Mouse (Mus musculus) heart, postnatal 0 days (tissue): ENCODE measurements around the gene Dram1. TPM values are rescaled to one million over a fixed set of nuclear protein-coding genes. Genes with fewer than 3 reads are reported as not detected.

ENCODE experiments used
- ATAC-seq: fragments of 200-750 bp; cut with Nextera tagmentation; 2 replicates; pipeline ENCODE4 v1.8.0; 2017; ENCODE audit warnings: low read depth, moderate number of reproducible peaks, moderate library complexity; ENCODE audit not compliant: insufficient read depth
- DNase-seq: peaks from one replicate; pipeline ENCODE4 v3.0.0-alpha.2; 2016; ENCODE audit warnings: low spot score
- H3K27ac ChIP-seq: fragments of 300-500 bp; sonication (generic); 2 replicates; pipeline ENCODE4 v1.5.1; 2014; ENCODE audit warnings: low read depth, mild to moderate bottlenecking
- H3K27me3 ChIP-seq: fragments of 300-500 bp; sonication (generic); 2 replicates; pipeline ENCODE4 v1.6.1; 2014; ENCODE audit warnings: low read length, mixed read lengths; ENCODE audit not compliant: control insufficient read depth, insufficient read depth
- H3K36me3 ChIP-seq: fragments of 300-500 bp; sonication (generic); replicated peaks from 2 replicates; pipeline ENCODE4 v1.6.1; 2014; ENCODE audit warnings: low read length, mixed read lengths; ENCODE audit not compliant: control insufficient read depth, insufficient read depth
- H3K4me1 ChIP-seq: fragments of 300-500 bp; sonication (generic); 2 replicates; pipeline ENCODE4 v1.6.1; 2014; ENCODE audit warnings: antibody characterized with exemption; ENCODE audit not compliant: control insufficient read depth, insufficient read depth
- H3K4me2 ChIP-seq: fragments of 300-500 bp; sonication (generic); 2 replicates; pipeline ENCODE4 v1.6.1; 2014; ENCODE audit warnings: low read depth, mild to moderate bottlenecking, low read length, moderate library complexity
- H3K4me3 ChIP-seq: fragments of 300-500 bp; sonication (generic); 2 replicates; pipeline ENCODE4 v1.5.1; 2014; ENCODE audit warnings: low read depth, low read length
- H3K9ac ChIP-seq: fragments of 300-500 bp; sonication (generic); replicated peaks from 2 replicates; pipeline ENCODE4 v1.6.1; 2014; ENCODE audit warnings: low read depth, low read length, mixed read lengths
- H3K9me3 ChIP-seq: fragments of 300-500 bp; sonication (generic); replicated peaks from 2 replicates; pipeline ENCODE4 v1.6.1; 2016; ENCODE audit warnings: low read length; ENCODE audit not compliant: control insufficient read depth
- CTCF ChIP-seq: IDR thresholded peaks from 2 replicates; pipeline ENCODE4 v1.5.1; 2016; ENCODE audit warnings: antibody characterized with exemption, control low read depth, low read depth
- EP300 ChIP-seq: IDR thresholded peaks from 2 replicates; pipeline ENCODE4 v1.6.1; 2016; ENCODE audit warnings: antibody characterized with exemption, low read depth
- WGBS: fragments of 180-500 bp; shearing (Covaris S2); extraction: QIAGEN DNeasy Blood & Tissue Kit; methylation state at CpG from one replicate; pipeline ENCODE4 v1.1.7; 2014; 5-methylcytosine and 5-hydroxymethylcytosine counted together
- polyA plus RNA-seq: library from polyadenylated mRNA; unstranded; fragments of >200 nt; fragmentation: Nextera tagmentation; extraction: Ambion mirVana; gene quantifications from 2 replicates; pipeline ENCODE4 v1.2.1, GENCODE M21; 2015
- total RNA-seq: library from RNA; depleted of rRNA; stranded (reverse); fragments of >200 nt; gene quantifications from 2 replicates; pipeline ENCODE4 v1.2.3, GENCODE M21; 2014; ENCODE audit warnings: low replicate concordance

Dram1 gene
- total and polyA plus RNA-seq, 2 experiments from 2014 or later = 1.5 to 1.8 TPM

GRCm38 (mm10) chr10:88349800-88350199, 29.1 kb downstream of the Dram1 start:
- WGBS = 38% methylated on average over 8 of the region's 8 CpGs
- no peak for DNase-seq
- Histone ChIP-seq H3K36me3 (no peaks in the 10 kb centered on the region), H3K4me1 (no peaks in the 10 kb centered on the region), H3K4me2 (no peak overlapping the region), H3K9me3 (no peaks in the 10 kb centered on the region), H3K9ac (no peak overlapping the region), H3K27ac (no peak overlapping the region), H3K4me3 (no peak overlapping the region), H3K27me3 (no peaks in the 10 kb centered on the region)
- TF ChIP-seq EP300 = no peak
- no peak for TF ChIP-seq CTCF
- ATAC-seq = no peak

- ATAC-seq (no peak; the same call in 1 of the 2 replicates), DNase-seq (no peak)
- 54% methylated on average over 12 of the region's 12 CpGs for WGBS
- no peaks in the 10 kb centered on the region for H3K9me3 ChIP-seq
- no peak for TF ChIP-seq CTCF
- no peak for TF ChIP-seq EP300
- no peaks in the 10 kb centered on the region for H3K27me3 ChIP-seq
- peak overlapping the region; percentile 38; the same call in 1 of the 2 replicates for H3K4me2 ChIP-seq
- no peaks in the 10 kb centered on the region for H3K4me1 ChIP-seq
- no peaks in the 10 kb centered on the region for H3K36me3 ChIP-seq
- no peak overlapping the region for H3K9ac ChIP-seq
- H3K4me3 ChIP-seq = no peak overlapping the region
- no peak overlapping the region; the same call in 1 of the 2 replicates for H3K27ac ChIP-seq
Observed at GRCm38 (mm10) chr10:88346454-88347245, 32.2 kb downstream of the Dram1 start.

- Histone ChIP-seq H3K36me3 (no peaks in the 10 kb centered on the region), H3K4me3 (peak overlapping the region; percentile 19), H3K27me3 (no peaks in the 10 kb centered on the region), H3K4me1 (no peaks in the 10 kb centered on the region), H3K4me2 (peak overlapping the region; percentile 38), H3K9me3 (no peaks in the 10 kb centered on the region), H3K27ac (peak overlapping the region; percentile 28; the same call in 1 of the 2 replicates), H3K9ac (no peak overlapping the region)
- ATAC-seq = no peak; the same call in 1 of the 2 replicates
- no peak for DNase-seq
- TF ChIP-seq EP300 = no peak
- TF ChIP-seq CTCF = no peak
- WGBS = 32% methylated on average over 11 of the region's 11 CpGs
Observed at GRCm38 (mm10) chr10:88345899-88346401, 32.9 kb downstream of the Dram1 start.

- 78% methylated on average over 6 of the region's 6 CpGs for WGBS
- H3K27ac ChIP-seq = no peak overlapping the region
- ATAC-seq = no peak
Observed at GRCm38 (mm10) chr10:88341368-88341767, 37.5 kb downstream of the Dram1 start.

GRCm38 (mm10) chr10:88340660-88341059, 38.2 kb downstream of the Dram1 start:
- no peak overlapping the region for H3K4me3 ChIP-seq
- DNase-seq (no peak), ATAC-seq (no peak)
- 85% methylated on average over 9 of the region's 9 CpGs for WGBS
- H3K27me3 ChIP-seq = no peaks in the 10 kb centered on the region
- no peaks in the 10 kb centered on the region for H3K36me3 ChIP-seq
- no peak overlapping the region for H3K9ac ChIP-seq
- no peak overlapping the region for H3K4me2 ChIP-seq
- no peaks in the 10 kb centered on the region for H3K9me3 ChIP-seq
- H3K27ac ChIP-seq = no peak overlapping the region
- H3K4me1 ChIP-seq = no peaks in the 10 kb centered on the region
- no peak for TF ChIP-seq CTCF
- no peak for TF ChIP-seq EP300

More at GRCm38 (mm10) chr10:88341368-88341767, 37.5 kb downstream of the Dram1 start:
- Histone ChIP-seq H3K4me1 (no peaks in the 10 kb centered on the region), H3K9me3 (no peaks in the 10 kb centered on the region), H3K27me3 (no peaks in the 10 kb centered on the region), H3K4me3 (no peak overlapping the region), H3K9ac (no peak overlapping the region), H3K4me2 (no peak overlapping the region), H3K36me3 (no peaks in the 10 kb centered on the region)
- no peak for DNase-seq
- TF ChIP-seq EP300 = no peak
- no peak for TF ChIP-seq CTCF
